Mouse (Mus musculus) testis, adult 2 months (tissue): ENCODE data around the gene Gm5244.

ENCODE experiments used
- CTCF ChIP-seq: fragments of 200-500 bp; IDR thresholded peaks from 2 replicates; pipeline ENCODE4 v1.5.1; 2012; ENCODE audit warnings: low read depth, mild to moderate bottlenecking, inconsistent platforms, low read length, moderate library complexity; ENCODE audit not compliant: control insufficient read depth, insufficient read depth, insufficient replicate concordance
- POLR2A ChIP-seq: fragments of 200-500 bp; IDR thresholded peaks from 2 replicates; pipeline ENCODE4 v1.6.1; 2012; ENCODE audit warnings: low read depth, mild to moderate bottlenecking, inconsistent platforms, low read length, moderate library complexity; ENCODE audit not compliant: control insufficient read depth

- TF ChIP-seq POLR2A: no peak
- no peak for TF ChIP-seq CTCF
Measured at GRCm38 (mm10) chr19:12831559-12831958, 14.9 kb upstream of the Gm5244 start.
